Mouse (Mus musculus): ENCODE results near the gene Amh. TPM values are rescaled to one million over a fixed set of nuclear protein-coding genes. Genes with fewer than 3 reads are reported as not detected.
"Not testable (repeated sequence)": the region's sequence is repeated elsewhere in the genome, so short reads cannot be mapped to it uniquely, and the experiment has no call there.

Gene Amh
- polyA plus RNA-seq, 1 experiment from 2014 or later: 0.10 TPM

DNA sequence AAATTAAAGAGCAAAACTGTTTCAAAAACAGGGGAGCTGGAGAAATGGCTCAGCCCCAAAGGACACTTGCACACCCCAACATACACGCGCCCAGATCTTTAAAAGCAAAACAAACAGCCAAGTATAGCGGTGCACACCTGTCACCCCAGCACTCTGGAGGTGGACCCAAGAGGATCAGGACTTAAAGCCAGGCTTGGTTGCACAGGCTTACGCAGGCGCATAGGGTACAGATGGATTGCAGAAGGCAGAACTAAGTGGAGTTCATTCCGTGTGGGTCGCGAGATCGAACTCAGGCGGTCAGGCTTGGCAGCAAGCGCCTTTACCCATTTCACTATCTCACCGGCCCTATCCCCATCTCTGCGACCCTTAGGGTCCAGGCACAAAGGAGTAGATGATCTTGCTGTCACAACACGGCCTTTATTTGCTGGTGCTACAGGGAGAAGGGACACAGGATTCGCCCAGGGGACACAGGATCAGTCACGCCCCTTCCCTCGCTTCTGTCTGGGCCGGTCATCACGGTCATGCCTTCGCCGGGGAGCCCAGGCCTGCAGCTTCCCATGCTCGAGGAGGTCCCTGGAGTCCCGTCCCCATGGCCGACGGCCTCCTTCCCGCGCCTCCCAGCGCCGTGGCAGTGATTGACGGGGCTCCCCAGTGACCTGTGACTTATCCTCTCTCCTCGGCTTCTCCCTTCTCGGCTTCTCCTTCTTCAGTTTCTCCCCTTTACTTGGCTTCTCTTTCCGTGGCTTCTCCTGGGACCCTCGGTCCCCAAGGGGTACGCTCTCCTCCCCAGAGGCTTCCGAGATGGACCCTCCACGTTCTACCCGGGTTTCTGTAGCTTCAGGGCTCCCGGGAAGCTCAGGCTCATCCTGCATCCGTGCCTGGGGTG is 3.3 kb downstream of the Amh start:
- DNase-seq (ENCODE audit: low spot score) (no peak), ATAC-seq (no peak)
- Histone ChIP-seq H3K27ac (ENCODE audit: low read depth, low read length) (no peak overlapping the region), H3K4me2 (ENCODE audit: low read length) (0 out of 2 replicates have a peak overlapping the region, but pooled peaks have one; percentile 6), H3K9ac (ENCODE audit: low read length) (no peak overlapping the region), H3K27me3 (replicated peaks; ENCODE audit: control insufficient read depth, insufficient read depth, low read length) (peaks cover 17% of the 10 kb centered on the region), H3K36me3 (ENCODE audit: control insufficient read depth, insufficient read depth, low read length) (peaks cover 21% of the 10 kb centered on the region), H3K4me3 (ENCODE audit: low read depth, low read length) (no peak overlapping the region), H3K4me1 (ENCODE audit: control insufficient read depth, insufficient read depth, low read length) (peaks cover 12% of the 10 kb centered on the region), H3K9me3 (replicated peaks; ENCODE audit: control insufficient read depth, low read length) (no peaks in the 10 kb centered on the region)
- WGBS: 17% methylated on average over 40 of the region's 40 CpGs

DNA sequence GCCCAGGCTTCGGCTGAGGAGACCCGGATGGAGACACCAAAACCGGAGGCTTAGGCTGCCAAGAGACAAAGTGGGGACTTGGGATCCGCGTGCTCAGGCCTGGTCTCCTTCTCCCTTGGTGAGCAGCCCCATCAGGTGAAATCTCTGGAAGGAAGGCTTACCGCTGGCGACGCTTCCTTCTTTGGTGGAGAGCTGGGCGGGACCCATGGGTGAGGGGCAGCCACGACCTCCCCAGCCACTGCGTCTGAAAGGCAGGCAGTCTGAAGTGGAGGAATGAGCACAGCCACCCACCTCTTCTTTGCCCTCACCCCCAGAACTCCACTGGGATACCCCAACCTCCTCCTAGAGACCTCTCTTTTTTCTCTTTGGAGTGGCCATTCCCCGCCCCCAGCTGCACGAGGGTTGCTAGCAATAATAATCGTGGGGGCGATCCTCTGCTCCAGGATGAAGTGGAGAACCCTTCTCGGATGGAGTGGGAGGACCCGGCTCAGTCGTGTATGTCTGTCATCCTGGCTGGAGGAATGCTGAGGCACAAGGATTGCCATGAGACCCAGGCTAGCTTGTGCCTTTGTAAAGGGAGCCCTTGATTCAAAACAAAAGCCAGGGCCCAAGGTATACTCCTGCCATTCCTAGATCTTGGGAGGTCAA is 4.1 kb downstream of the Amh start:
- no peak overlapping the region for H3K27ac ChIP-seq (ENCODE audit: low read depth, low read length)
- DNase-seq (ENCODE audit: low spot score): no peak
- H3K4me3 ChIP-seq (ENCODE audit: low read depth, low read length): no peak overlapping the region
- no peaks in the 10 kb centered on the region for H3K9me3 ChIP-seq (replicated peaks; ENCODE audit: control insufficient read depth, low read length)
- peaks cover 14% of the 10 kb centered on the region for H3K36me3 ChIP-seq (ENCODE audit: control insufficient read depth, insufficient read depth, low read length)
- H3K4me1 ChIP-seq (ENCODE audit: control insufficient read depth, insufficient read depth, low read length): peaks cover 12% of the 10 kb centered on the region
- H3K27me3 ChIP-seq (replicated peaks; ENCODE audit: control insufficient read depth, insufficient read depth, low read length): peaks cover 17% of the 10 kb centered on the region
- H3K4me2 ChIP-seq (ENCODE audit: low read length): 0 out of 2 replicates have a peak overlapping the region, but pooled peaks have one; percentile 6
- no peak overlapping the region for H3K9ac ChIP-seq (ENCODE audit: low read length)
- 8% methylated on average over 18 of the region's 18 CpGs for WGBS
- no peak for ATAC-seq

DNA sequence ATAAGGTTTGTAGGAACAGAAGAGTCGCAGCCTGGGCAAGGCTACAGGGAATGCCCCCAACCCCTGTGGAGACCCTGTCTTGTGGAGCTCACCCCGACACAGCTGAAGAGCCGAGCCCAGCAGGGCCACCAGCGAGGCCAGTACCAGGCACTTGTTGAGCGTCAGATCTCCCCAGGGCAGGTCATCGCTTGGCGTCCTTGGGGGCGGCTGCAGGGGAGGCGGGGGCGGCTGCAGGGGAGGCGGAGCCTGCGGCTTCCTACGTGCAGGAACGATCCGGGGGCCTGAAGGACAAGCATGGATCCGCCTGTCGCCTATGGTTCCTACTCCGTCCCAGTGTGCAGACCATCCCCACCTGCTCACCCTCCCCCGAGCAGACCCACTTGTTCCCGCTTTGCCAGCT is 5.0 kb downstream of the Amh start:
- Histone ChIP-seq H3K9ac (ENCODE audit: low read length) (no peak overlapping the region), H3K27ac (ENCODE audit: low read depth, low read length) (no peak overlapping the region), H3K27me3 (replicated peaks; ENCODE audit: control insufficient read depth, insufficient read depth, low read length) (peaks cover 17% of the 10 kb centered on the region), H3K4me1 (ENCODE audit: control insufficient read depth, insufficient read depth, low read length) (peaks cover 12% of the 10 kb centered on the region), H3K9me3 (replicated peaks; ENCODE audit: control insufficient read depth, low read length) (no peaks in the 10 kb centered on the region), H3K4me2 (ENCODE audit: low read length) (no peak overlapping the region), H3K4me3 (ENCODE audit: low read depth, low read length) (no peak overlapping the region), H3K36me3 (ENCODE audit: control insufficient read depth, insufficient read depth, low read length) (peaks cover 4% of the 10 kb centered on the region)
- ATAC-seq (no peak), DNase-seq (ENCODE audit: low spot score) (no peak)
- WGBS: 3% methylated on average over 7 of the region's 20 CpGs

DNA sequence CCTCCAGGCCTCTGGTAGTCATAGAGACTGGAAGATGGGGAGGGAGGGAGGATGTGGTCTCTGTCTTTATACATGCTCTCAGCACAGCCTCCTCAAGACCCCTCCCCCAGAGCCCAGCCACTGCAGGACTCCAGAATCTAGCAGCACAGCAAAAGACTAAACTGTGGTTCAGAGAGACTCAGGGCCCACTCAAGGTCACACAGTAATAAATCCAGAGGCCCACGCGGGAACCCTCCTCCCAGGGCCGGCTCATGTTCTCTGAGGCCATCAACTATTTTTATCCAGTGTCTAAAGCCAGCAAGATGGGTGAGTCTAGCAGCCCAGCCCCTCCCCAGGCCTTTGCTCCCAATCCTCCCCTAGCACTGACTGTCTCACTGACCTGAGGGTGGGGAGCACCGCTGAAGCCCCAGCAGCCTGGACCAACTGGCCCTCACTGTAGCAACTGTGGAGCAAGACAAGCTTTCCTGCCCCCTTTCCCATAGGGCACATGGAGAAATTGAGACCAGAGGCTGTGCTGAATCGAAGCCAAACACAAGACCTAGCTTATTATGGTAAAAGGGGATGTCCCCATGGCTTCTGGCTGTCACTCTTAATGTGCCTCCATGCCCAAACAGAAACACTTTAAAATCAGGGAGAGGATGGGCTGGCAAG is 7.5 kb downstream of the Amh start:
- H3K9ac ChIP-seq (ENCODE audit: low read length): no peak overlapping the region; the same call in 1 of the 2 replicates
- DNase-seq (ENCODE audit: low spot score): no peak
- peaks cover 6% of the 10 kb centered on the region; the same call in 1 of the 2 replicates for H3K4me1 ChIP-seq (ENCODE audit: control insufficient read depth, insufficient read depth, low read length)
- 67% methylated on average over 5 of the region's 5 CpGs for WGBS
- no peaks in the 10 kb centered on the region for H3K36me3 ChIP-seq (ENCODE audit: control insufficient read depth, insufficient read depth, low read length)
- no peak overlapping the region for H3K4me3 ChIP-seq (ENCODE audit: low read depth, low read length)
- no peaks in the 10 kb centered on the region for H3K9me3 ChIP-seq (replicated peaks; ENCODE audit: control insufficient read depth, low read length)
- no peak overlapping the region for H3K4me2 ChIP-seq (ENCODE audit: low read length)
- no peak for ATAC-seq
- peaks cover 17% of the 10 kb centered on the region for H3K27me3 ChIP-seq (replicated peaks; ENCODE audit: control insufficient read depth, insufficient read depth, low read length)
- no peak overlapping the region for H3K27ac ChIP-seq (ENCODE audit: low read depth, low read length)

DNA sequence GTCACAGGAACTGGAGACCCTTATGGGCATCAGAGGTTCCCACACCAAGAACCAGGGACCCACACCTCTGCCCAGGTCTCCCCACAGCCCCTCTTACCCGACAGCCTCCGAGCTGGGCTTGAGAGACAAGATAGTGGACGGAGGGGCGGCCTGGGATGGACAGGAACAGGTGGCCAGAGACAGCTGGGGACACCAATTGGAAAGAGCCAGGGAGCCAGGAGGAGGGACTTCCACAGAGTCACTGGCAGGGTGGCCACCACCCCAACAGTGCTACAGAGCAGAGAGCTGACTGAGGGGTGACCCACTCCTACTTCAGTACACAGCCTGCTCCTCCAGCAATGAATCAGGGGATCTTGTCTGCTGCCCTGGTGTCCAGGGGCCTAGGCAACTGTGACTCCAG is 8.3 kb downstream of the Amh start, which contains the start of gene Jsrp1:
TSS of gene Jsrp1 (minus strand) at position 133 of the 400 bp plus-strand sequence.
- Histone ChIP-seq H3K4me3 (ENCODE audit: low read depth, low read length) (no peak within 1 kb of the TSS), H3K27me3 (replicated peaks; ENCODE audit: control insufficient read depth, insufficient read depth, low read length) (peaks cover 12% of the 10 kb centered on the region), H3K4me1 (ENCODE audit: control insufficient read depth, insufficient read depth, low read length) (peaks cover 3% of the 10 kb centered on the region; the same call in 1 of the 2 replicates), H3K4me2 (ENCODE audit: low read length) (no peak within 1 kb of the TSS), H3K27ac (ENCODE audit: low read depth, low read length) (no peak within 1 kb of the TSS), H3K36me3 (ENCODE audit: control insufficient read depth, insufficient read depth, low read length) (no peaks in the 10 kb centered on the region), H3K9ac (ENCODE audit: low read length) (no peak within 1 kb of the TSS; the same call in 1 of the 2 replicates), H3K9me3 (replicated peaks; ENCODE audit: control insufficient read depth, low read length) (no peaks in the 10 kb centered on the region)
- DNase-seq (ENCODE audit: low spot score) (no peak), ATAC-seq (no peak)
- 76% methylated on average over 4 of the region's 4 CpGs for WGBS

DNA sequence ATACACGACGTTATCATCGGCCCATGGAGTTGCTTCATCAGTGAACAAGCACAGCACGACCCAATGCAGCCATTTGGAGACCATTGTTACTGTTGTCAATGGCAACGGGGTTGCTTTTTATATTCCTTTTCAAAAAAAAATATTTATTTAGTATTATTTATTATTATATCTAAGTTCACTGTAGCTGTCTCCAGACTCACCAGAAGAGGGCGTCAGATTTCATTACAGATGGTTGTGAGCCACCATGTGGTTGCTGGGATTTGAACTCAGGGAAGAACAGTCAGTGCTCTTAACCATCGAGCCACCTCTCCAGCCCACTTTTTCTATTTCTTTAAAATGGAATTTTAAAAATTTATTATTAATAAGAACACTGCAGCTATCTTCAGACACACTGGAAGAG is 9.8 kb downstream of the Amh start:
- Histone ChIP-seq H3K27me3 (replicated peaks; ENCODE audit: control insufficient read depth, insufficient read depth, low read length) (peaks cover 7% of the 10 kb centered on the region), H3K4me3 (ENCODE audit: low read depth, low read length) (no peak overlapping the region), H3K27ac (ENCODE audit: low read depth, low read length) (no peak overlapping the region), H3K36me3 (ENCODE audit: control insufficient read depth, insufficient read depth, low read length) (no peaks in the 10 kb centered on the region), H3K4me1 (ENCODE audit: control insufficient read depth, insufficient read depth, low read length) (peaks cover 3% of the 10 kb centered on the region; the same call in 1 of the 2 replicates), H3K9ac (ENCODE audit: low read length) (no peak overlapping the region), H3K9me3 (replicated peaks; ENCODE audit: control insufficient read depth, low read length) (no peaks in the 10 kb centered on the region), H3K4me2 (ENCODE audit: low read length) (no peak overlapping the region)
- DNase-seq (ENCODE audit: low spot score) (no peak), ATAC-seq (no peak)
- WGBS: 67% methylated on average over 7 of the region's 7 CpGs

DNA sequence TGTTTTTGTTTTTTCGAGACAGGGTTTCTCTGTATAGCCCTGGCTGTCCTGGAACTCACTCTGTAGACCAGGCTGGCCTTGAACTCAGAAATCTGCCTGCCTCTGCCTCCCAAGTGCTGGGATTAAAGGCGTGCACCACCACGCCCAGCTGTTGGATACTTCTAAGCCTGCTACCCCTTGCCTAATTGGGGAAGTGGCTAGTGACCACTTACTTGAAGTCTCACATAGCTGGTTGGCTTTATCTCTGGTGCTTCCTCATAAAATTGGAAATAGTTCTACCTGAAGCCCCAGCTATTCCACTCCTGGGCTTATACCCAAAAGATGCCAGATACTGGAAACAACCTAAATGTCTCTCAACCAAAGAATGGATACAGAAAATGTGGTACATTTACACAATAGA is 11.3 kb downstream of the Amh start:
- 83% methylated on average over 3 of the region's 3 CpGs for WGBS
- not testable (repeated sequence) for H3K9ac ChIP-seq (ENCODE audit: low read length); ATAC-seq; H3K4me1 ChIP-seq (ENCODE audit: control insufficient read depth, insufficient read depth, low read length); H3K27ac ChIP-seq (ENCODE audit: low read depth, low read length); DNase-seq (ENCODE audit: low spot score); H3K27me3 ChIP-seq (replicated peaks; ENCODE audit: control insufficient read depth, insufficient read depth, low read length); H3K4me3 ChIP-seq (ENCODE audit: low read depth, low read length); H3K4me2 ChIP-seq (ENCODE audit: low read length); H3K9me3 ChIP-seq (replicated peaks; ENCODE audit: control insufficient read depth, low read length); H3K36me3 ChIP-seq (ENCODE audit: control insufficient read depth, insufficient read depth, low read length)

DNA sequence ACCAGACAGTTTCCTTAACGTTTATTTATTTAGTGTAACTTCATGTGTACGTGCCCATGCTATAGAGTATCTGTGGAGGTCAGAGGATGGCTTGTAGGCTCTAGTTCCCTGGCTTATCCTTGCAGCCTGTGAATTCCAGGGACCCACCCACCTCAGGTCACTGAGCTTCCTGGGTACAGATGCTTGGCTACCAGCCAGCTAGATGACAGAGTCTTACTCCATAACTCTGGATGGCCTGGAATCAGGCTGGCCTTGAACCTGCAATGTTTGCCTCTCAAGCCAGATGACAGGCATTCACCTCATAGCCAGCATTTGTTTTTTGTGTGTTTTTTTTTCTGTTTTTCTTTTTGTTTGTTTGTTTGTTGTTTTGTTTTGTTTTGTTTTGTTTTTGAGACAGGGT is 12.1 kb downstream of the Amh start:
- DNase-seq (ENCODE audit: low spot score) (no peak), ATAC-seq (no peak)
- no peaks in the 10 kb centered on the region for H3K9me3 ChIP-seq (replicated peaks; ENCODE audit: control insufficient read depth, low read length)
- no peak overlapping the region for H3K27ac ChIP-seq (ENCODE audit: low read depth, low read length)
- H3K4me2 ChIP-seq (ENCODE audit: low read length): no peak overlapping the region
- no peaks in the 10 kb centered on the region for H3K4me1 ChIP-seq (ENCODE audit: control insufficient read depth, insufficient read depth, low read length)
- WGBS: 70% methylated on average over 2 of the region's 2 CpGs
- H3K9ac ChIP-seq (ENCODE audit: low read length): no peak overlapping the region
- H3K36me3 ChIP-seq (ENCODE audit: control insufficient read depth, insufficient read depth, low read length): no peaks in the 10 kb centered on the region
- H3K27me3 ChIP-seq (replicated peaks; ENCODE audit: control insufficient read depth, insufficient read depth, low read length): no peaks in the 10 kb centered on the region
- H3K4me3 ChIP-seq (ENCODE audit: low read depth, low read length): no peak overlapping the region

Data from forebrain, embryonic 14.5 days (tissue).